Mouse (Mus musculus) limb, embryonic 11.5 days (tissue): ENCODE measurements around the gene Ccdc30. TPM values are rescaled to one million over a fixed set of nuclear protein-coding genes. Genes with fewer than 3 reads are reported as not detected.
"Not testable (repeated sequence)": the region's sequence is repeated elsewhere in the genome, so short reads cannot be mapped to it uniquely, and the experiment has no call there.

Source experiments
- ATAC-seq: fragments of 200-750 bp; cut with Nextera tagmentation; 2 replicates; pipeline ENCODE4 v1.8.0; 2017; ENCODE audit warnings: low read depth; ENCODE audit not compliant: insufficient number of reproducible peaks, low FRiP score, low TSS enrichment
- DNase-seq: peaks from one replicate; pipeline ENCODE4 v3.0.0-alpha.2; 2015; ENCODE audit warnings: low spot score
- H3K27ac ChIP-seq: fragments of 300-500 bp; sonication (generic); replicated peaks from 2 replicates; pipeline ENCODE4 v1.5.1; 2014; ENCODE audit warnings: low read depth, mild to moderate bottlenecking, low read length
- H3K27me3 ChIP-seq: fragments of 300-500 bp; sonication (generic); 2 replicates; pipeline ENCODE4 v1.6.1; 2014; ENCODE audit warnings: mild to moderate bottlenecking, low read length, mixed read lengths; ENCODE audit not compliant: control insufficient read depth, insufficient read depth
- H3K36me3 ChIP-seq: fragments of 300-500 bp; sonication (generic); 2 replicates; pipeline ENCODE4 v1.6.1; 2014; ENCODE audit warnings: mild to moderate bottlenecking, low read length, moderate library complexity, mixed read lengths; ENCODE audit not compliant: control insufficient read depth, insufficient read depth
- H3K4me1 ChIP-seq: fragments of 300-500 bp; sonication (generic); 2 replicates; pipeline ENCODE4 v1.6.1; 2014; ENCODE audit warnings: low read length, mixed read lengths; ENCODE audit not compliant: control insufficient read depth, insufficient read depth
- H3K4me2 ChIP-seq: fragments of 300-500 bp; sonication (generic); 2 replicates; pipeline ENCODE4 v1.6.1; 2014; ENCODE audit warnings: low read depth, mild to moderate bottlenecking, moderate library complexity; ENCODE audit not compliant: severe bottlenecking
- H3K4me3 ChIP-seq: fragments of 300-500 bp; sonication (generic); 2 replicates; pipeline ENCODE4 v1.5.1; 2014; ENCODE audit warnings: low read depth, low read length
- H3K9ac ChIP-seq: fragments of 300-500 bp; sonication (generic); 2 replicates; pipeline ENCODE4 v1.6.1; 2014; ENCODE audit warnings: mild to moderate bottlenecking, low read length
- H3K9me3 ChIP-seq: fragments of 300-500 bp; sonication (generic); 2 replicates; pipeline ENCODE4 v1.6.1; 2016; ENCODE audit warnings: low read length; ENCODE audit not compliant: control insufficient read depth
- WGBS: fragments of 180-500 bp; shearing (Covaris S2); extraction: QIAGEN DNeasy Blood & Tissue Kit; methylation state at CpG from one replicate; pipeline ENCODE4 v1.1.7; 2014; 5-methylcytosine and 5-hydroxymethylcytosine counted together
- polyA plus RNA-seq: library from polyadenylated mRNA; unstranded; fragments of >200 nt; fragmentation: Nextera tagmentation; extraction: Ambion mirVana; gene quantifications from 2 replicates; pipeline ENCODE4 v1.2.1, GENCODE M21; 2014

Gene Ccdc30
- polyA plus RNA-seq, 1 experiment from 2014 or later, result 7.3 TPM

DNA sequence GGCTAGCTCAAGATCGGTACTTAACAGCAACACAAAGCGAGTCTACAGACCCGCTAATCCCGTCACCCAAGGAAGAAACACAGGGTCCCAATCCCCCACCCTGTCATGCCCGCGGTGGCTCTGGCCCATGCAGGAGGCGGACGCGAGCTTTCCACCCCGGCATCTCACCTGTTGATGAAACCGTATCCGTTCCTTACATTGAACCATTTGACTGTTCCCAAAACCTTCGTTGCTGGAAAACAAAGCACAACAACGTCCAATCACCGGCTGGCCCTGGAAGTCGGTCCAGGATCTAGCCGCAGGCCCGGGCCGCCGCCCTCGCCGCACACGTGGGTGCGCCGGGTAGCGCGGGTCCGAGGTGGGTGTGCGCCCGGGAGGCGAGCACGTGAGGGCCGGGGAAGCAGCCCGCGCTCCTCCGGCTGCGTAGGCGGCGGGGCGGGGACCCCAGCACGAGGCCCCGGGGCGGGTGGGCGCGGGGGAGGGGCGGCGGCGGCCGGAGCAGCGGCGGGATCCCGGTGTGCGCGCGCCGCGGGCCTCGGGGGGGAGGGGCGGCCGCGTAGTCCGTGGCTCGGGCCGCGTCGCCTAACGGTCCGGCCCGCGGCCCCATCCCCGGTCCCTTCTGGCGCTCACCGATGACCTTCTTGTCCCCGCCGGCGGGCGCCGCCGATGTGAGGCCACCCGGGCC, 121.6 kb downstream of the Ccdc30 start:
- Histone ChIP-seq H3K36me3 (no peaks in the 10 kb centered on the region), H3K4me2 (peak overlapping the region; percentile 73), H3K27ac (peak overlapping the region; percentile 65), H3K4me1 (0 out of 2 replicates have a peak, but pooled peaks cover 2% of the 10 kb centered on the region), H3K9me3 (no peaks in the 10 kb centered on the region), H3K27me3 (no peaks in the 10 kb centered on the region), H3K4me3 (peak overlapping the region; percentile 77), H3K9ac (peak overlapping the region; percentile 95)
- under 1% methylated on average over 58 of the region's 80 CpGs for WGBS
- peak; percentile 55 for DNase-seq
- ATAC-seq, result peak; percentile 8; the same call in 1 of the 2 replicates

DNA sequence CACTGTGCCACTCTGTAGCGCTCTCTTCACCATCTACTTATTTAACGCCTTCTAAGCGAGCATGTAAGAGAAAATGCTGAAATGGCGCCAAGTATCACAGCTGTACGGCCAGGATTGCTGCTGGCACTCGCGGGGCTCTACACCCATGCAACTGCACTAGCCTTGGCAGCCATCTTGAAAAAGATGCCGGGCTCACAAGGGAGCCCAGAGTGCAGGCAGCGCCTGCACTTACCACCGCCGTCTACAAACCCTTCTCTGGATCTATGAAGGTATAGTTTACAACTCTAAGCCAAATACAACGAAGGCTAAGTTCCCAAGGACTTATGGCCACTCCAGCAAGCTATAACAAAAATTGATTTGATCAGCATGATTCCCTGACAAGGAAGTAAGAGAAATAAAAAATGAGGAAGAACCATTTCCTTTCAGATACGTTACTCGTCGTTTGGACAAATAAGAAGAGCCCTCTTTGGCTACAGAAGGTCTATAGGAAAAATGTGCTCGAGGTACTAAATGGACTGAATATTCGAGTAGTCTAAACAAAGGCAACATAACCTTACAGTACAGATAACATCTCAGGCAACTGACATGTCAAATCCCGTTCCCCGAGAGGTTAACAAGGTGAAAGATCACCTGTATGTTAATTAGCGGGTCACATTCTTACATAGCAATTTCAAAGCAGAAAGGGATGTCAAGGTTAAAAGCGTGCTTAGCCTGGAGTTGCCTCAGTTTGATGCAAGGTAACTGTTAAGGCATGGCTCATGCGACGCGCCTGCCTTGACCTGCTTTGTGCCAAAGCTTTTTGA, 122.3 kb downstream of the Ccdc30 start:
- WGBS, result 1% methylated on average over 24 of the region's 24 CpGs
- DNase-seq (peak; percentile 59), ATAC-seq (no peak)
- Histone ChIP-seq H3K27ac (no peak overlapping the region), H3K4me2 (peak overlapping the region; percentile 73), H3K4me1 (0 out of 2 replicates have a peak, but pooled peaks cover 2% of the 10 kb centered on the region), H3K4me3 (peak overlapping the region; percentile 77), H3K9me3 (no peaks in the 10 kb centered on the region), H3K27me3 (no peaks in the 10 kb centered on the region), H3K9ac (peak overlapping the region; percentile 95), H3K36me3 (no peaks in the 10 kb centered on the region)

DNA sequence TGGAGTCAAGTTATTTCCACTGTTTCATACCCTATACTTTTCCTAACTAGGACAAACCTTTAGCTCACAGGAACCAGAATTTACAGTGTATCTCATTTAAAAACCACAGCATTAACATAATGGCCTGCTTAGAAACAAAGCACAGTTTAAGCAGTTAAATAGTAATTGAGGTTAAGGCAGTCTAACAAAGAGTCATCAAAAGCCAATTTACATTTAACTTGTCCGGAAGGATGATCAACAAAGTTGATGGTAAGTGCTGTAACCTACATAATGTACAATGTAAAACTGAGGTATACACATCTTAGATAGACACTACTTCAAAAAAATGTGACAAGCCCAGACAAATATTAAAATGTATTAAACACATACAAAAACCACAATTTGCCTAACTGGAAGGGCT, 123.4 kb downstream of the Ccdc30 start:
- H3K4me2 ChIP-seq, result peak overlapping the region; percentile 73
- 94% methylated on average over 1 of the region's 1 CpGs for WGBS
- no peak overlapping the region for H3K9ac ChIP-seq
- H3K27me3 ChIP-seq, result no peaks in the 10 kb centered on the region
- H3K9me3 ChIP-seq, result no peaks in the 10 kb centered on the region
- no peak for DNase-seq
- H3K4me1 ChIP-seq, result 0 out of 2 replicates have a peak, but pooled peaks cover 2% of the 10 kb centered on the region
- H3K36me3 ChIP-seq, result no peaks in the 10 kb centered on the region
- peak overlapping the region; percentile 77 for H3K4me3 ChIP-seq
- ATAC-seq, result no peak
- H3K27ac ChIP-seq, result no peak overlapping the region

DNA sequence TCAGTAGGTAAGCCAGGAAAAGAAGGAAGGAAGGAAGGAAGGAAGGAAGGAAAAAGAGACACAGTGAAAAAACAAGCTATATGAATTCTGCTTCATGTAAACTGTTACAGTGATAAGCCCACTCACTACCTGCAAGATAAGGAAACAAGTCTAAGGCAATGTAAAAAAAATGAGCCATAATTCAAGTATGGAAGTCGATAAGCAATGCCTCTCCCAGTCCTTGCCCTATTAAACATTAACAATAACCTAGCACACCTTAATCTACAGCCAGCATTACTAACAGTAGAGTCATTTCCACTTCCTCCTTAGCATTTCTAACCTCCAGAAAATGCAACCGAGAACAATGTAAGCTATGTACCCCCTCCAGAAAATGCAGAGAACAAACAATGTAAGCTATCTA, 130.0 kb downstream of the Ccdc30 start:
- ATAC-seq (no peak), DNase-seq (no peak)
- no peak overlapping the region for H3K4me3 ChIP-seq
- H3K9ac ChIP-seq, result no peak overlapping the region
- no peaks in the 10 kb centered on the region for H3K9me3 ChIP-seq
- WGBS, result 90% methylated on average over 2 of the region's 2 CpGs
- no peak overlapping the region for H3K27ac ChIP-seq
- H3K4me1 ChIP-seq, result no peaks in the 10 kb centered on the region
- H3K4me2 ChIP-seq, result no peak overlapping the region
- H3K36me3 ChIP-seq, result peaks cover 15% of the 10 kb centered on the region
- H3K27me3 ChIP-seq, result no peaks in the 10 kb centered on the region

DNA sequence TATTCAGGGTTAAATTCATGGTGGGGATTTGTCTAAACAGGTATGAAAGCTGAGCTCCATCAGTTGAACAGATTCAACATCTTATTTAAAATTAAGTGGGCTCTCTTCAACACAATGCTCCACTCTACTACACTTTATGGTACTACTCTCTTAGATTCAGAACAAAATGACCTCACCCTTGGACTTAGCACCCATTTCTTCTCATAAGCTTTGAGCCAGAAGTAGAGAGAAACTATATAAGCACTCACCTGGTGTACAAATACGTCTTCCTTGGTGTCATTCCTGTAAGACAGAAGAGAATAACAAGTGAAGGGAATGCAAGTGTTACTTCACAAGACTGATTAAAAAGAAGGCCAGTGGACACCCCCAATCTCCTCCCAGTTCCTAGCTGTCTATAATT, 130.5 kb downstream of the Ccdc30 start:
- Histone ChIP-seq H3K27me3 (no peaks in the 10 kb centered on the region), H3K27ac (no peak overlapping the region), H3K4me3 (no peak overlapping the region), H3K36me3 (peaks cover 16% of the 10 kb centered on the region), H3K9me3 (no peaks in the 10 kb centered on the region), H3K4me1 (no peaks in the 10 kb centered on the region), H3K9ac (no peak overlapping the region), H3K4me2 (no peak overlapping the region)
- WGBS, result 89% methylated on average over 1 of the region's 1 CpGs
- DNase-seq (no peak), ATAC-seq (no peak)

DNA sequence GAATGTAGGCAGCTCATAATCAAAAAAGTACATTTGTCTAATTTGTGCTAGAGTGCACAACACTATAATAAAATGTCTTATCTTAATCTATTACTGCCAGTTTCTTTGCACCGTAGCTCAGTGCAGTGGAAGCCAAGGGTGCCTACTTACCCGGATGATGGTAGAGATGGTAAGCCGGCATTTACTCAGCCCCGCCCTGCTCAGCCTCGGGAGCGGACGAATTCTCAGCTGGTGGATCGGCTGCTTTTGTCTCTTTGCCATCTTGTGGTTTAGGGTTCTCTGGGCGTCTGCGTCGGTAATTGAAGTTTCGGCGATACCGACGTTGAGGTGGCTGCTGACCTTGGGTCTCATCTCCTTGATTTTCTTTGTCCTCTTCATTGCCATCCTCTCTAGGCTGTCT, 136.5 kb downstream of the Ccdc30 start:
- H3K4me1 ChIP-seq, H3K4me3 ChIP-seq, H3K9ac ChIP-seq, H3K4me2 ChIP-seq, ATAC-seq, H3K27me3 ChIP-seq, H3K9me3 ChIP-seq, DNase-seq, H3K27ac ChIP-seq: not testable (repeated sequence)
- peaks cover 39% of the 10 kb centered on the region for H3K36me3 ChIP-seq
- 94% methylated on average over 15 of the region's 15 CpGs for WGBS

- H3K27me3 ChIP-seq, result no peaks in the 10 kb centered on the region
- no peak overlapping the region for H3K4me2 ChIP-seq
- no peak overlapping the region for H3K9ac ChIP-seq
- H3K27ac ChIP-seq, result no peak overlapping the region
- H3K36me3 ChIP-seq, result peaks cover 31% of the 10 kb centered on the region
- ATAC-seq (no peak), DNase-seq (no peak)
- H3K9me3 ChIP-seq, result no peaks in the 10 kb centered on the region
- WGBS, result 74% methylated on average over 2 of the region's 2 CpGs
- H3K4me3 ChIP-seq, result no peak overlapping the region
- H3K4me1 ChIP-seq, result no peaks in the 10 kb centered on the region
Observed at GRCm38 (mm10) chr4:119275726-119276125, 139.6 kb downstream of the Ccdc30 start.

DNA sequence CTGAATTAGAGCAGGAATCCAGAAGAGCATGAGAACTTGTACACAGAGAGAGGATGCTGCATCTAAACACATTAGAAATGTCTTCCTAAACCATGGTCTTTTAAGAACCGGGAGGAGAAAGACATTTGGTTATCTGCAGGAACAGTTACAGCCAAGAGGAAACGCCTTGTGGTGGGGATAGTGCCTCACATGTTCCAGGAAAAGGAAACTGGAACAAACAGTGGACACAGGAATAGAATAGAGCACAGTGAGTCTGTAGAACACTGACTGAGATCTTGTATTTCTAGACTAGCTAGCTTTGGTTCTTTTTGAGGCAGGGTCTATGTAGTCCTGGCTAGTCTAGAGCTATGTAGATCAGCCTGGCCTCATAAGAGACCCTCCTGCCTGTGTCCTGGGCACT, 140.1 kb downstream of the Ccdc30 start:
- no peak overlapping the region for H3K9ac ChIP-seq
- no peaks in the 10 kb centered on the region for H3K27me3 ChIP-seq
- H3K4me1 ChIP-seq, result no peaks in the 10 kb centered on the region
- ATAC-seq (no peak), DNase-seq (no peak)
- no peak overlapping the region for H3K4me2 ChIP-seq
- WGBS, result 85% methylated on average over 2 of the region's 2 CpGs
- no peak overlapping the region for H3K27ac ChIP-seq
- H3K9me3 ChIP-seq, result no peaks in the 10 kb centered on the region
- H3K36me3 ChIP-seq, result peaks cover 29% of the 10 kb centered on the region
- no peak overlapping the region for H3K4me3 ChIP-seq
